30 mouse cellular contexts compared by ENCODE assay signal in genomic region chr8:51479406-51479805, GRCm38 (mm10).
A peak's percentile ranks its signal among the peaks of the same experiment; 100 is the strongest.
DNase-seq lines count a peak whose midpoint lies in the region; ATAC-seq lines count a peak whose summit lies in the region.
"Had no signal": no experiment of that assay in that cellular context is flagged by ENCODE, and none has a peak within 500 bp of the region (broad histone marks: within the 10 kb centered on the region; RNA-seq: fewer than 3 reads in every experiment).

No protein-coding gene starts in this region.

- WGBS in forebrain, embryonic 16.5 days, result 75% methylated on average over 3 of the region's 3 CpGs
- WGBS in forebrain, embryonic 13.5 days, result 67% methylated on average over 3 of the region's 3 CpGs
- WGBS in midbrain, embryonic 11.5 days, result 71% methylated on average over 3 of the region's 3 CpGs
- WGBS in midbrain, embryonic 10.5 days, result 87% methylated on average over 3 of the region's 3 CpGs
- 55% methylated on average over 3 of the region's 3 CpGs for WGBS in hindbrain, embryonic 15.5 days

- ATAC-seq in forebrain, embryonic 16.5 days, result peak; percentile 38; the same call in 1 of the 2 replicates
- ATAC-seq in forebrain, embryonic 13.5 days, result no peak
- ATAC-seq in midbrain, embryonic 11.5 days (ENCODE audit: low FRiP score), result no peak
- ATAC-seq in hindbrain, embryonic 15.5 days (ENCODE audit: low FRiP score, low read depth), result 0 out of 2 replicates have a peak, but pooled peaks have one; percentile 30
- ATAC-seq: Patski had no signal

- H3K36me3 ChIP-seq in forebrain, embryonic 16.5 days (ENCODE audit: control insufficient read depth, insufficient read depth), result no peaks in the 10 kb centered on the region
- H3K36me3 ChIP-seq in forebrain, embryonic 13.5 days (ENCODE audit: poor library complexity, severe bottlenecking), result no peaks in the 10 kb centered on the region
- H3K36me3 ChIP-seq in midbrain, embryonic 11.5 days (ENCODE audit: control insufficient read depth, insufficient read depth, low read length), result no peaks in the 10 kb centered on the region
- H3K36me3 ChIP-seq in midbrain, embryonic 10.5 days, result no peaks in the 10 kb centered on the region
- no peaks in the 10 kb centered on the region for H3K36me3 ChIP-seq in hindbrain, embryonic 15.5 days
- H3K36me3 ChIP-seq: forebrain, embryonic 12.5 days; heart, embryonic 12.5 days; kidney, embryonic 15.5 days; limb, embryonic 13.5 days had no signal

- no peaks in the 10 kb centered on the region for H3K9me3 ChIP-seq in forebrain, embryonic 16.5 days (ENCODE audit: control insufficient read depth, low read length)
- H3K9me3 ChIP-seq in forebrain, embryonic 13.5 days (replicated peaks), result no peaks in the 10 kb centered on the region
- no peaks in the 10 kb centered on the region for H3K9me3 ChIP-seq in midbrain, embryonic 11.5 days (ENCODE audit: control insufficient read depth, low read length)
- no peaks in the 10 kb centered on the region for H3K9me3 ChIP-seq in midbrain, embryonic 10.5 days (replicated peaks)
- no peaks in the 10 kb centered on the region for H3K9me3 ChIP-seq in hindbrain, embryonic 15.5 days
- H3K9me3 ChIP-seq: forebrain, embryonic 12.5 days; heart, embryonic 12.5 days; kidney, embryonic 15.5 days; limb, embryonic 13.5 days had no signal

- H3K4me1 ChIP-seq in forebrain, embryonic 16.5 days (replicated peaks; ENCODE audit: control insufficient read depth, insufficient read depth, low read length), result no peaks in the 10 kb centered on the region
- H3K4me1 ChIP-seq in forebrain, embryonic 13.5 days, result no peaks in the 10 kb centered on the region
- H3K4me1 ChIP-seq in midbrain, embryonic 11.5 days (ENCODE audit: control insufficient read depth, insufficient read depth, low read length), result no peaks in the 10 kb centered on the region
- H3K4me1 ChIP-seq in midbrain, embryonic 10.5 days, result no peaks in the 10 kb centered on the region
- no peaks in the 10 kb centered on the region for H3K4me1 ChIP-seq in hindbrain, embryonic 15.5 days (replicated peaks)
- H3K4me1 ChIP-seq: forebrain, embryonic 12.5 days; heart, embryonic 12.5 days; kidney, embryonic 15.5 days; limb, embryonic 13.5 days had no signal

- peak; percentile 51 for DNase-seq in midbrain, embryonic 11.5 days (ENCODE audit: low spot score, missing footprints)
- no peak for DNase-seq in midbrain, embryonic 10.5 days (ENCODE audit: low spot score)
- DNase-seq in retina, embryonic 14.5 days (ENCODE audit: low spot score), result peak; percentile 17
- no peak for DNase-seq in heart, adult 8-10 months (ENCODE audit: low spot score)
- no peak for DNase-seq in cerebellum, postnatal 14 days
- DNase-seq: adrenal gland, postnatal 10 days; cerebellum, adult 11-12 months; cerebellum, postnatal 10 days; gastrocnemius, adult 2 months; gastrocnemius, postnatal 36 days; heart, adult 18-20 months; heart, postnatal 4 days; kidney, adult 18-20 months; kidney, postnatal 36 days; lung, postnatal 4 days; right cerebral cortex, postnatal 14 days; spleen, adult 18-20 months; thymus, postnatal 14 days had no signal

- H3K27ac ChIP-seq in forebrain, embryonic 16.5 days (ENCODE audit: low read length), result no peak overlapping the region
- H3K27ac ChIP-seq in forebrain, embryonic 13.5 days, result no peak overlapping the region
- no peak overlapping the region for H3K27ac ChIP-seq in midbrain, embryonic 11.5 days (ENCODE audit: low read depth, low read length)
- H3K27ac ChIP-seq in midbrain, embryonic 10.5 days (replicated peaks), result no peak overlapping the region
- no peak overlapping the region for H3K27ac ChIP-seq in hindbrain, embryonic 15.5 days (replicated peaks)
- H3K27ac ChIP-seq: forebrain, embryonic 12.5 days; gastrocnemius, adult 2 months; kidney, embryonic 15.5 days; layer of hippocampus, adult 2 months; left cerebral cortex, adult 2 months; limb, embryonic 13.5 days had no signal

- H3K27me3 ChIP-seq in forebrain, embryonic 16.5 days (replicated peaks; ENCODE audit: control insufficient read depth, insufficient read depth, low read length), result no peaks in the 10 kb centered on the region
- H3K27me3 ChIP-seq in forebrain, embryonic 13.5 days, result no peaks in the 10 kb centered on the region
- no peaks in the 10 kb centered on the region for H3K27me3 ChIP-seq in midbrain, embryonic 11.5 days (ENCODE audit: control insufficient read depth, insufficient read depth, low read length)
- H3K27me3 ChIP-seq in midbrain, embryonic 10.5 days (ENCODE audit: low read depth, poor library complexity, severe bottlenecking), result no peaks in the 10 kb centered on the region
- no peaks in the 10 kb centered on the region for H3K27me3 ChIP-seq in hindbrain, embryonic 15.5 days
- H3K27me3 ChIP-seq: forebrain, embryonic 12.5 days; heart, embryonic 12.5 days; kidney, embryonic 15.5 days; limb, embryonic 13.5 days had no signal

- no peak overlapping the region for H3K4me2 ChIP-seq in forebrain, embryonic 16.5 days (ENCODE audit: low read length)
- no peak overlapping the region for H3K4me2 ChIP-seq in forebrain, embryonic 13.5 days
- no peak overlapping the region for H3K4me2 ChIP-seq in midbrain, embryonic 11.5 days
- no peak overlapping the region for H3K4me2 ChIP-seq in hindbrain, embryonic 15.5 days
- H3K4me2 ChIP-seq: forebrain, embryonic 12.5 days; heart, embryonic 12.5 days; kidney, embryonic 15.5 days; limb, embryonic 13.5 days; liver, embryonic 11.5 days had no signal

- H3K4me3 ChIP-seq in forebrain, embryonic 16.5 days (replicated peaks; ENCODE audit: low read length), result no peak overlapping the region
- H3K4me3 ChIP-seq in forebrain, embryonic 13.5 days, result no peak overlapping the region
- H3K4me3 ChIP-seq in midbrain, embryonic 11.5 days (ENCODE audit: low read depth, low read length), result no peak overlapping the region
- H3K4me3 ChIP-seq in midbrain, embryonic 10.5 days, result no peak overlapping the region
- no peak overlapping the region for H3K4me3 ChIP-seq in hindbrain, embryonic 15.5 days
- H3K4me3 ChIP-seq: erythroblast, embryonic 14.5 days; forebrain, embryonic 12.5 days; gastrocnemius, adult 2 months; heart, embryonic 12.5 days; kidney, embryonic 15.5 days; layer of hippocampus, adult 2 months; left cerebral cortex, adult 2 months; limb, embryonic 13.5 days had no signal

- no peak overlapping the region for H3K9ac ChIP-seq in forebrain, embryonic 16.5 days (replicated peaks; ENCODE audit: low read depth, low read length)
- no peak overlapping the region for H3K9ac ChIP-seq in forebrain, embryonic 13.5 days
- H3K9ac ChIP-seq in midbrain, embryonic 11.5 days (ENCODE audit: low read length), result no peak overlapping the region
- H3K9ac ChIP-seq in hindbrain, embryonic 15.5 days, result no peak overlapping the region
- H3K9ac ChIP-seq: forebrain, embryonic 12.5 days; heart, embryonic 12.5 days; kidney, embryonic 15.5 days; limb, embryonic 13.5 days had no signal

Comparison
In these comparisons a context has a peak if more than half of its experiments do, and no peak if none do; other contexts are left out.
1. ATAC-seq: peak in forebrain, embryonic 16.5 days (single experiment) and hindbrain, embryonic 15.5 days (single experiment); none in forebrain, embryonic 13.5 days (single experiment) and midbrain, embryonic 11.5 days (single experiment).
2. DNase-seq: peak in midbrain, embryonic 11.5 days (single experiment) and retina, embryonic 14.5 days (single experiment); none in midbrain, embryonic 10.5 days (single experiment), heart, adult 8-10 months (single experiment) and cerebellum, postnatal 14 days (0 of 2).